Mouse (Mus musculus) forebrain, embryonic 11.5 days (tissue): ENCODE measurements around the gene Mfap3. TPM values are rescaled to one million over a fixed set of nuclear protein-coding genes. Genes with fewer than 3 reads are reported as not detected.

ENCODE experiments used
- polyA plus RNA-seq: library from polyadenylated mRNA; unstranded; fragments of >200 nt; fragmentation: Nextera tagmentation; extraction: Ambion mirVana; gene quantifications from 2 replicates; pipeline ENCODE4 v1.2.1, GENCODE M21; 2014

The Mfap3 gene
- polyA plus RNA-seq, 1 experiment from 2014 or later = 54.9 TPM

Other genes with a start within 250 kb of the Mfap3 start
- 50.8 and 54.5 TPM in 2 replicates for gene Fam114a2, start within 50 bp of the Mfap3 start, polyA plus RNA-seq
- gene Galnt10, start 126.8 kb downstream of the Mfap3 start, polyA plus RNA-seq = 15.1 and 18.1 TPM in 2 replicates